Mouse (Mus musculus) bone marrow, adult 2 months (tissue): ENCODE measurements around the gene Ska2.

ENCODE experiments used
- CTCF ChIP-seq: fragments of 200-500 bp; IDR thresholded peaks from 2 replicates; pipeline ENCODE4 v1.5.1; 2011; ENCODE audit warnings: low read length, control low read depth; ENCODE audit not compliant: control insufficient read depth, insufficient read depth
- POLR2A ChIP-seq: fragments of 200-500 bp; IDR thresholded peaks from 2 replicates; pipeline ENCODE4 v1.6.1; 2011; ENCODE audit warnings: low read depth, mild to moderate bottlenecking, control low read depth, low read length, borderline replicate concordance; ENCODE audit not compliant: control insufficient read depth

- TF ChIP-seq CTCF (no peak), POLR2A (no peak)
Measured at GRCm38 (mm10) chr11:87173625-87174024, 64.6 kb downstream of the Ska2 start.
